Mouse (Mus musculus) lung, adult 2 months (tissue): ENCODE data around the gene Cebpa. TPM values are rescaled to one million over a fixed set of nuclear protein-coding genes. Genes with fewer than 3 reads are reported as not detected.

Source experiments
- DNase-seq: peaks from one replicate; pipeline ENCODE4 v3.0.0; 2022
- H3K4me1 ChIP-seq: fragments of 200-500 bp; 2 replicates; pipeline ENCODE4 v1.6.1; 2011; ENCODE audit warnings: low read length; ENCODE audit not compliant: control insufficient read depth, insufficient read depth
- H3K4me3 ChIP-seq: fragments of 200-500 bp; replicated peaks from 2 replicates; pipeline ENCODE3; 2011; ENCODE audit warnings: low read depth, mild to moderate bottlenecking, control low read depth, low read length; ENCODE audit errors: extremely low read depth
- CTCF ChIP-seq: fragments of 200-500 bp; IDR thresholded peaks from 2 replicates; pipeline ENCODE4 v1.5.1; 2011; ENCODE audit warnings: mild to moderate bottlenecking, low read length, control low read depth; ENCODE audit not compliant: insufficient read depth
- POLR2A ChIP-seq: fragments of 200-500 bp; IDR thresholded peaks from 2 replicates; pipeline ENCODE4 v1.6.1; 2011; ENCODE audit warnings: low read depth, mild to moderate bottlenecking, control low read depth, low read length, borderline replicate concordance; ENCODE audit errors: extremely low read depth
- WGBS: fragments of 180-500 bp; shearing (Covaris S2); methylation state at CpG from one replicate; pipeline ENCODE4 v1.1.7; 2018; 5-methylcytosine and 5-hydroxymethylcytosine counted together
- polyA plus RNA-seq: library from polyadenylated mRNA; depleted of rRNA; stranded (reverse); fragments of >200 nt; gene quantifications from 2 replicates; pipeline ENCODE4 v1.2.3, GENCODE M21; 2012

The Cebpa gene
- polyA plus RNA-seq, 1 experiment, result 148 TPM

DNA sequence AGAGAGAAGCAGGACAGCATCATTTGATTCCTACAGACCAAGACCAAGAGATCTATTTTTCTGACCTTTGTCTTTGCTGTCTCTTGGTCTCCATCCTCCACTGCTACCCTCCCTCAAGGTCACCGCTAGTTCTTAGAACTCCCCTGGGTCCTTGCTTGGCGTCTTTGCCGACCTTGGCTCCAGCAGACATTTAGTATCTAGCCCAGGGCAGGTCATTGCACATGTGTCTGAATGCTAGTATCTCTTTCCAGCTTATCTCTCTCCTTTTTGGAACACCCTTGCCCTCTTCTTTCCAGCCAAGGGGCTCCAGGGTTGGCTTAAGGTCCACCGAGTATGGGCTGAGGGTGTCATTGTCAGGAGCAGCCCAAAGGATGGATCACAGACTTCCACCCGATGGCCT, 6.9 kb downstream of the Cebpa start:
- no peak overlapping the region for H3K4me3 ChIP-seq
- WGBS, result 81% methylated on average over 5 of the region's 5 CpGs
- no peak for DNase-seq
- TF ChIP-seq CTCF, result no peak
- TF ChIP-seq POLR2A, result no peak
- no peaks in the 10 kb centered on the region; the same call in 1 of the 2 replicates for H3K4me1 ChIP-seq

DNA sequence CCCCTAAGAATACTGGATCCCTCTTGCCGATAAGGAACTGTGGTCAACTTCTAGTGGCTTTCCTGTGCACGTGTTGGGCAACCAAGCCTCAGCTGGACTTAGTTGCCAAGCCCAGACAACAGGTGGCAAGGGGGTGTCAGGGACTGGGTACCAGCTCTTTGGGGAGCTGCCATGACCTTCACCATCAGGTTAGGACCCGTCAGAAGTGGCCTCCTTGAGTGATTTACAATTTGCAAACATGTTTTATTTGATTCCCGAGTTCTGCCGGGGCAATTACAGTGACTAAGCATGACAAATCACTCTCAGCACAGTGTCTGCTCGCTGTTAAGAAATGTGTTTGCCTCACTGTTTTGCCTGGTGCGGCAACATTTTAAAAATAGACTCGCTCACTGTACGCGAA, 7.9 kb downstream of the Cebpa start:
- WGBS, result 32% methylated on average over 10 of the region's 10 CpGs
- DNase-seq, result no peak

DNA sequence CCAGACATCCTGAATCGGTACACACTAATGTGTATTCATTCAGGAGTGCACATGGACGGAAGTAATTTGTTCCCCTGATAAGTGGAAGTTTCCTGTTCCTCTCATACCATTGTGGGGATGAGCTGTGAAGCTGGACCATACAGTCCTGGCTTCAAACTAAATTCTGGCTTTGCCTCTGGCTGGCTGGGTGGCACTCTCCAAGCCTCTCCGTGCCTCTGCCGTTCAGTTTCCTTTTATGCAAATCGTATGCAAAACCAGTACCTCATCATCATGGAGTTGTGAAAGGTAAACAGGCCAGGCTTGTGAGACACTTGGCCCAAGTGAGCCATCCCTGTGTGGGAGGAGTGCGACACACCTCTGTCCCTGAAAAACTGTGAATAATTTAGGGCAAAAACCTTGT, 8.6 kb downstream of the Cebpa start:
- 21% methylated on average over 6 of the region's 6 CpGs for WGBS
- TF ChIP-seq CTCF, result no peak
- no peak for TF ChIP-seq POLR2A
- Histone ChIP-seq H3K4me1 (no peaks in the 10 kb centered on the region; the same call in 1 of the 2 replicates), H3K4me3 (no peak overlapping the region)
- no peak for DNase-seq

More for the DNA sequence above, 7.9 kb downstream of the Cebpa start:
- H3K4me3 ChIP-seq, result no peak overlapping the region
- TF ChIP-seq CTCF, result no peak
- no peak for TF ChIP-seq POLR2A
- H3K4me1 ChIP-seq, result no peaks in the 10 kb centered on the region; the same call in 1 of the 2 replicates

DNA sequence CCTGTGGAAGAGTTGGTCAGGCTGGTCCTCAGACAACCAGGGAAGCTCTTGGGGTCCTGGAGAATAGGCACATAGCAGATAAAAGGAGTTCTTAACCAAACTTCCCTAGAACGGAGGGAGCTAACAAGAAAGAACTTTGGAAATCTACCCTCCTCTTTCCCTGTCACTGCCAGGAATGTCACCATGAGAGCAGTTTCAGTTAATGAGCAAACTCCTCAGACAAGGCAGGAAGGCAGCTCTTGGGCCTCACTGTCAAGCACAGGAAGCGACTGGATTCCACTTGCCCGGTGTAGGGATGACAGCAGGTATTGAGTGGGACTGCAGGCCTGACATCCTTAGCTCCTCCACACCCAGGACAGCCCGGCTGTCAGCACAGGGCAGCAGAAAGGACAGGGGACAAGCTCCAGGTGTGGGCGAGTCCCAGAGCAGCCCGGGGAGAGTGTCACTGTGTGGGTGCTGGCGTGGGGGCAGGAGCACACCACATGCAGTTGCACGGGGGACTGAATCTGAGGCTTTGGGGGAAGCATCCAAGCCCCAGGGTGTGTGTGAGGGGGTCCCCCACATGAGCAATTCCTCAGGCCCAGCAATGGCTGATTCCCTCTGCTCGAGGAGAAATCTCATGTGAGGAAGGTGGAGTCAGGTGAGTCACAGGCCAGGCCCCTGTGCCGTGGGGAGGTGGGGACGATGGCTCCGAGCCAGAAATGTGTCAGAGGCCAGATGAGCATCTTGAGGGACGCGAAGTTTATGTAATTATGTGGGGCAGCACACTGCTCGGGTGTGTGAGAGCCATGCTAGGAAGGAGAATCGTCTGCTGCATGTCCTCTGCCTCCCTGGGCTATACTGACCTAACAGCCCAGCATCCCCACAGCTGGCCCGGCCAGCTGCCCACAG, 9.8 kb downstream of the Cebpa start:
- TF ChIP-seq CTCF (no peak), POLR2A (no peak)
- WGBS, result 36% methylated on average over 17 of the region's 17 CpGs
- no peak for DNase-seq
- H3K4me1 ChIP-seq, result peaks cover under 1% of the 10 kb centered on the region; the same call in 1 of the 2 replicates
- H3K4me3 ChIP-seq, result no peak overlapping the region

DNA sequence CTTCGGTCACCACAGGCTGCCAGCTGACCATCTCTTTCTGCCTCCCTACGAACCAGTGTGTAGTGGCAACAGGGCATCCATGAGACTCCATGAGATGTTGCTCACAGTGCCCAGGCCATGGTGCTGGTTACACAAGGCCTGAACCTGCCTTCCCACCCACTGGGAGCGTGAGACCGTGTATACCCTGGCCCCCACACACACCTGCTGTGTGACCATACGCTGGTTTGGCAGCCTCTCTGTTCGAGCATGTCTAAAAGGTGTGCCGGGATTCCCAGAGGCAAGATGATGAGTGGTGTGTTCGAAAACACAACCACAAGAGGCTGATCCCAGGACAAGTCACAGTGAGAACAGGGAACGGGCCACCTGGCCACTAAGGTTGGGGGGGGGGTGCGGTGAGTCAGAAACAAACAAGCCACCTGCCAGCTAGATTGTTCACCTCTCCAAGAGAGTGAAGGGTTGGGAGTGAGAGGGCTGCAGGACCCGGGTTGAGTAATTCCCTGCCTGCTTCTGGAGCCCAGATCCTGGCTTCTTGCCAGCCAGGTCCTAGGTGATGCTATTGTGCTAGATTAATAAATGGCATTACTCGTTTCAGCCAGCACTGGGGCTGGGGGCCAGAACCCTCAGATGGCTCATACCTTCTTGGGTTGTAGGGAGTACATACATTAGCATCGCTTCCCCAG, 11.1 kb downstream of the Cebpa start:
- 73% methylated on average over 13 of the region's 13 CpGs for WGBS
- no peak for DNase-seq
- TF ChIP-seq CTCF, result no peak
- TF ChIP-seq POLR2A, result no peak
- Histone ChIP-seq H3K4me1 (peaks cover 2% of the 10 kb centered on the region; the same call in 1 of the 2 replicates), H3K4me3 (no peak overlapping the region)

DNA sequence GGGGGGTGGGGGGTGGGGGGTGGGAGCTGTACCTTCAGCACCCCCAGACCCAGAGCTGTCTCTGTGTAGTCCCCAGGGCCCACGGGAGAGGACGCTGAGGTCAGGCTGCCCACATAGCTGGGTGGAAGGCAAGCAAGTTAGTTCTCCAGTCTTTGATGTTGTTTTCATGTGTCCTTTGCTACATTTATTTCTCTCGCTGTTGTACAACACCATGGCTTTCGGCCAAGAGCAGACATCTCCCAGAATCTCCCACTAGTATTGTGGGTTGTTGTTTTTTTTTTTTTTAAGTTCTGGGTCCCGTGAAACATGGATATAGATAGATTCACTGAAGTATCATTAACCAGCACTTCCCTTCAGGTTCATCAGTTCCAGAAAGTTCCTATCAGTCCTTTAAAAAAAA, 11.8 kb downstream of the Cebpa start:
- TF ChIP-seq POLR2A (no peak), CTCF (no peak)
- 68% methylated on average over 5 of the region's 5 CpGs for WGBS
- no peak for DNase-seq
- no peak overlapping the region for H3K4me3 ChIP-seq
- H3K4me1 ChIP-seq, result peaks cover 5% of the 10 kb centered on the region; the same call in 1 of the 2 replicates

DNA sequence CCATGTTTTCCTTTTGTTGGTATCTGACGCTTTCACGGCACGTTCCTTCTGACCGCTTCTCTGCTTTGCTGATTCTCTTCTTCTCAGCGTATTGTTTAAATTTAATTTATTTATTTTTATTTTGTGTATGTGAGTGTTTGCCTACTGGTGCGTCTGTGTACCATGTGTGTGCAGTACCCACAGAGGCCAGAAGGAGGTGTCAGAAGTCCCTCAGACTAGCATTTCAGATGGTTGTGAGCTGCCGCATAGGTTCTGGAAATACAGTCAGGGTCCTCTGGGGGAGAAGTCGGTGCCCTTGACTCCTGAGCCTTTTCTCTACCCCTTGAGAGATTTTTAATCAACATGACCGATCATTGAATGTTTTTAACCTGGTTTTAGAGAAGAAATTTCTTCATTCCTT, 12.5 kb downstream of the Cebpa start:
- Histone ChIP-seq H3K4me1 (peaks cover 5% of the 10 kb centered on the region; the same call in 1 of the 2 replicates), H3K4me3 (no peak overlapping the region)
- 93% methylated on average over 9 of the region's 9 CpGs for WGBS
- DNase-seq, result no peak
- TF ChIP-seq POLR2A (no peak), CTCF (no peak)

DNA sequence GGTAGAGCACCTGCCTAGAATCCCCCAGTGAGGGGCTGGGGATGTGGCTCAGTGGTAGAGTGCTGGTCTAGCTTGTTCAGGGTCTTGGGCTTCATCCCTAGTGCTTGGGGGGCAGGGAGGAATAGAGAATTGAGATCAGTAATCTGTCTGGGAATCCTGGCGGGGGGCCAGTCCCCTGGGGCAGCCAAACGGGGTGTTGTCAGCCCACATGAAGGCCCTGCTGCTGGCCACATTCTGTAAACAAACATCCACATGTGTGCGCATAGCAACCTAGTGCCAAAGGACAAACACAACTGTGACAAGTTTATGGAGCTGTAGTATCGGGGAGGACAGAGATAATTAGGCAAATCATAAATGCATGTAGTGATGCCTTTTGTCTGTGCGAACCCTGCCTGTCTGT, 15.5 kb downstream of the Cebpa start:
- TF ChIP-seq CTCF, result no peak
- no peak for TF ChIP-seq POLR2A
- 23% methylated on average over 5 of the region's 5 CpGs for WGBS
- no peak for DNase-seq
- H3K4me3 ChIP-seq, result no peak overlapping the region
- peaks cover 5% of the 10 kb centered on the region; the same call in 1 of the 2 replicates for H3K4me1 ChIP-seq

DNA sequence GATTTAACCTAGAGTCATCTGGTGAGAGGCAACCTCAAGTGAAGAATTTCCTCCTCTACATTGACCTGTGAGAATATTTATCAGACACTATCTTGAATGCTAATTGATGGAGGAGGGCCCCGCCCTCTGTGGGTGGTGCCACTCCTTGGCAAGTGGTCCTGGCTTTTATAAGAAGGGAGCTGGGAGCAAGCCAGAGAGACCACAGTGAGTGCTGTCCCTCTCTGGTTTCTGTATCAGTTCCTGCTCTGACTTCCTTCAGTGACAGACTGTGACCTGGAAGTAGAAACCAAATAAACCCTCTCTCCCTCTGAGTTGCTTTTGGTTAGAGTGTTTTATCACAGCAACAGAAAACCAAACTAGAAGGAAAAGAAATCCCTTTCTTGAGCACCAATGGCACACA, 18.4 kb downstream of the Cebpa start:
- WGBS, result 81% methylated on average over 1 of the region's 1 CpGs
- peaks cover 5% of the 10 kb centered on the region; the same call in 1 of the 2 replicates for H3K4me1 ChIP-seq
- no peak for TF ChIP-seq CTCF
- no peak for TF ChIP-seq POLR2A
- DNase-seq, result no peak
- no peak overlapping the region for H3K4me3 ChIP-seq
